Mouse (Mus musculus): Measurements from ENCODE around the gene Gm20388. TPM values are rescaled to one million over a fixed set of nuclear protein-coding genes. Genes with fewer than 3 reads are reported as not detected.

Gm20388 gene
- polyA plus RNA-seq, 1 experiment from 2014 or later, result 7.4 TPM

DNA sequence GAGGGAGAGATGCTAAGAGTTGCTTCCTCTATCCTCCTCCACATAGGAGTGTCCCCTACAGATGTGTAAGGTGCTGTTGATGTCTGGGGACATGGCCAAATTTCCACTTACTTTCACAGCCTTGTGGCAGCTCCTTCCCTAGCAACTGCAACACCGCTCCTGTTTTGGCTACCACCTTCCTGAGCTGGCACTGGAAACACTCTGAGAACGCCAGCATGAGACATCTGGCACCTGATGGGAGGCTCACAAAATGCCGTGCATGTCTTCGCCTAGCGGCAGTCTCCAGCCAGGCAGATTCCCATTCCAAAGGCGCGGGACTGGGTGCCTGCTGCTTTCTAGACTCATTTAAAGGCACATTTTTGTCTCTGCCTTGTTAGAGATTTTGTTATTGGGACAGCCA, 226.0 kb downstream of the Gm20388 start:
- Histone ChIP-seq H3K9me3 (replicated peaks; ENCODE audit: control insufficient read depth, low read length) (no peaks in the 10 kb centered on the region), H3K4me3 (replicated peaks; ENCODE audit: low read length) (no peak overlapping the region), H3K9ac (ENCODE audit: low read length) (no peak overlapping the region), H3K27me3 (ENCODE audit: control insufficient read depth, insufficient read depth, low read length) (no peaks in the 10 kb centered on the region), H3K36me3 (ENCODE audit: control insufficient read depth, insufficient read depth, low read length) (no peaks in the 10 kb centered on the region), H3K4me1 (ENCODE audit: control insufficient read depth, insufficient read depth, low read length) (0 out of 2 replicates have a peak, but pooled peaks cover 2% of the 10 kb centered on the region), H3K4me2 (ENCODE audit: low read depth, low read length) (no peak overlapping the region), H3K27ac (ENCODE audit: low read length) (no peak overlapping the region)
- no peak for ATAC-seq (ENCODE audit: insufficient read depth, low FRiP score)
- WGBS, result 61% methylated on average over 7 of the region's 7 CpGs

GRCm38 (mm10) chr8:120138958-120139357, 228.3 kb downstream of the Gm20388 start:
- ATAC-seq (ENCODE audit: insufficient read depth, low FRiP score), result no peak
- Histone ChIP-seq H3K9me3 (replicated peaks; ENCODE audit: control insufficient read depth, low read length) (no peaks in the 10 kb centered on the region), H3K27me3 (ENCODE audit: control insufficient read depth, insufficient read depth, low read length) (no peaks in the 10 kb centered on the region), H3K27ac (ENCODE audit: low read length) (no peak overlapping the region), H3K4me3 (replicated peaks; ENCODE audit: low read length) (no peak overlapping the region), H3K4me2 (ENCODE audit: low read depth, low read length) (no peak overlapping the region), H3K4me1 (ENCODE audit: control insufficient read depth, insufficient read depth, low read length) (0 out of 2 replicates have a peak, but pooled peaks cover 3% of the 10 kb centered on the region), H3K36me3 (ENCODE audit: control insufficient read depth, insufficient read depth, low read length) (no peaks in the 10 kb centered on the region), H3K9ac (ENCODE audit: low read length) (no peak overlapping the region)
- 79% methylated on average over 2 of the region's 2 CpGs for WGBS

GRCm38 (mm10) chr8:120140769-120141168, 230.1 kb downstream of the Gm20388 start:
- 0 out of 2 replicates have a peak, but pooled peaks cover 7% of the 10 kb centered on the region for H3K4me1 ChIP-seq (ENCODE audit: control insufficient read depth, insufficient read depth, low read length)
- peak overlapping the region; percentile 3; the same call in 1 of the 2 replicates for H3K9ac ChIP-seq (ENCODE audit: low read length)
- 54% methylated on average over 3 of the region's 3 CpGs for WGBS
- H3K9me3 ChIP-seq (replicated peaks; ENCODE audit: control insufficient read depth, low read length), result no peaks in the 10 kb centered on the region
- ATAC-seq (ENCODE audit: insufficient read depth, low FRiP score), result no peak
- no peaks in the 10 kb centered on the region; the same call in 1 of the 2 replicates for H3K36me3 ChIP-seq (ENCODE audit: control insufficient read depth, insufficient read depth, low read length)
- no peaks in the 10 kb centered on the region for H3K27me3 ChIP-seq (ENCODE audit: control insufficient read depth, insufficient read depth, low read length)
- no peak overlapping the region for H3K27ac ChIP-seq (ENCODE audit: low read length)
- no peak overlapping the region for H3K4me2 ChIP-seq (ENCODE audit: low read depth, low read length)
- no peak overlapping the region for H3K4me3 ChIP-seq (replicated peaks; ENCODE audit: low read length)

DNA sequence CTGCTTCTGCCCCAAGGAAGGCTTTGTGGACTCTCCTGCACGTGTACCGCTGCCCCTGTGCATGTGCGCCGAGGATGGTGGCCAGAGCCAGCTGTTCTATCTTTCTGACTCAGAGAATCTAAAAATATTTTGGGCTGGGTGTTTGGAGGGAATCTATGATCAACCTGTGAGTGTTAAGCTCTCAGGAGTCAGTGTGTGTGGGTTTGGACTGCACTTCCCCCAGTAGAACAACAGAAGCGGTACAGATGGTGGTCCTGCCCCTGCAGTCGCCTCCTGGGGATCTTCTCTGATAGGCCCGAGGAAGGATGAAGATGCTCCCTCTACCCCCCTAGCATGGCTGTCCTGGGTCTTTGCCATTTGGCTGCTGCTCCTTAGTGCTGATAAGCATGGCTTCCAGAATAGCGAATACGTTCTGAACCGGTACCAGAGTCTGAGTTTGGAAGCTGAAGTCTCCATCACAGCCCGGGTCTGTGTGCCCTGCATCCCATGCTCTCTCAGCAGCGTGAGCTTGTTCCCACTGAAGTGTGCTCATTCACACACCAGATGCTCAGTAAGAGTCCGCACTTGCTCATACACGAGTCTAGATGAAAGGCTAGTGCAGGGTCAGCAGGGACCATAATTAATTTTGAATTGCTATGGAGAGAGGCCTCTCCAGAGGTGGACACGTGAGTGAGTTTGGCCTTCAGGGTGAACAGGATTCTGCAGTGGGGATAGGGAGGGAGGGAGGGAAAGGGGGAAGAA, 233.4 kb downstream of the Gm20388 start:
- Histone ChIP-seq H3K36me3 (ENCODE audit: control insufficient read depth, insufficient read depth, low read length) (no peaks in the 10 kb centered on the region; the same call in 1 of the 2 replicates), H3K9me3 (replicated peaks; ENCODE audit: control insufficient read depth, low read length) (no peaks in the 10 kb centered on the region), H3K27ac (ENCODE audit: low read length) (no peak overlapping the region), H3K4me3 (replicated peaks; ENCODE audit: low read length) (no peak overlapping the region), H3K4me2 (ENCODE audit: low read depth, low read length) (no peak overlapping the region), H3K9ac (ENCODE audit: low read length) (no peak overlapping the region; the same call in 1 of the 2 replicates), H3K4me1 (ENCODE audit: control insufficient read depth, insufficient read depth, low read length) (0 out of 2 replicates have a peak, but pooled peaks cover 5% of the 10 kb centered on the region), H3K27me3 (ENCODE audit: control insufficient read depth, insufficient read depth, low read length) (no peaks in the 10 kb centered on the region)
- no peak for ATAC-seq (ENCODE audit: insufficient read depth, low FRiP score)
- 62% methylated on average over 15 of the region's 15 CpGs for WGBS

- Histone ChIP-seq H3K9ac (ENCODE audit: low read length) (no peak overlapping the region), H3K36me3 (ENCODE audit: control insufficient read depth, insufficient read depth, low read length) (no peaks in the 10 kb centered on the region; the same call in 1 of the 2 replicates), H3K27me3 (ENCODE audit: control insufficient read depth, insufficient read depth, low read length) (no peaks in the 10 kb centered on the region), H3K4me2 (ENCODE audit: low read depth, low read length) (no peak overlapping the region), H3K27ac (ENCODE audit: low read length) (no peak overlapping the region), H3K4me3 (replicated peaks; ENCODE audit: low read length) (no peak overlapping the region), H3K4me1 (ENCODE audit: control insufficient read depth, insufficient read depth, low read length) (0 out of 2 replicates have a peak, but pooled peaks cover 5% of the 10 kb centered on the region), H3K9me3 (replicated peaks; ENCODE audit: control insufficient read depth, low read length) (no peaks in the 10 kb centered on the region)
- WGBS, result 43% methylated on average over 12 of the region's 12 CpGs
- ATAC-seq (ENCODE audit: insufficient read depth, low FRiP score), result no peak
Observed at GRCm38 (mm10) chr8:120144652-120145301, 234.1 kb downstream of the Gm20388 start.

- no peak overlapping the region for H3K9ac ChIP-seq (ENCODE audit: low read length)
- H3K4me3 ChIP-seq (replicated peaks; ENCODE audit: low read length), result no peak overlapping the region
- H3K36me3 ChIP-seq (ENCODE audit: control insufficient read depth, insufficient read depth, low read length), result no peaks in the 10 kb centered on the region; the same call in 1 of the 2 replicates
- H3K4me2 ChIP-seq (ENCODE audit: low read depth, low read length), result no peak overlapping the region
- no peaks in the 10 kb centered on the region for H3K9me3 ChIP-seq (replicated peaks; ENCODE audit: control insufficient read depth, low read length)
- H3K27me3 ChIP-seq (ENCODE audit: control insufficient read depth, insufficient read depth, low read length), result no peaks in the 10 kb centered on the region
- no peak for ATAC-seq (ENCODE audit: insufficient read depth, low FRiP score)
- H3K27ac ChIP-seq (ENCODE audit: low read length), result no peak overlapping the region
- 0 out of 2 replicates have a peak, but pooled peaks cover 5% of the 10 kb centered on the region for H3K4me1 ChIP-seq (ENCODE audit: control insufficient read depth, insufficient read depth, low read length)
- 88% methylated on average over 1 of the region's 1 CpGs for WGBS
Observed at GRCm38 (mm10) chr8:120146051-120146450, 235.4 kb downstream of the Gm20388 start.

GRCm38 (mm10) chr8:120150028-120150427, 239.4 kb downstream of the Gm20388 start:
- ATAC-seq (ENCODE audit: insufficient read depth, low FRiP score), result no peak
- no peaks in the 10 kb centered on the region for H3K9me3 ChIP-seq (replicated peaks; ENCODE audit: control insufficient read depth, low read length)
- no peak overlapping the region for H3K4me3 ChIP-seq (replicated peaks; ENCODE audit: low read length)

GRCm38 (mm10) chr8:120151151-120151550, 240.5 kb downstream of the Gm20388 start:
- H3K4me3 ChIP-seq (replicated peaks; ENCODE audit: low read length), result no peak overlapping the region

More at GRCm38 (mm10) chr8:120150028-120150427, 239.4 kb downstream of the Gm20388 start:
- H3K4me1 ChIP-seq (ENCODE audit: control insufficient read depth, insufficient read depth, low read length), result peaks cover 5% of the 10 kb centered on the region; the same call in 1 of the 2 replicates
- no peak overlapping the region for H3K9ac ChIP-seq (ENCODE audit: low read length)
- no peak overlapping the region for H3K27ac ChIP-seq (ENCODE audit: low read length)
- no peaks in the 10 kb centered on the region for H3K27me3 ChIP-seq (ENCODE audit: control insufficient read depth, insufficient read depth, low read length)
- 57% methylated on average over 12 of the region's 12 CpGs for WGBS
- H3K36me3 ChIP-seq (ENCODE audit: control insufficient read depth, insufficient read depth, low read length), result no peaks in the 10 kb centered on the region; the same call in 1 of the 2 replicates
- H3K4me2 ChIP-seq (ENCODE audit: low read depth, low read length), result no peak overlapping the region

DNA sequence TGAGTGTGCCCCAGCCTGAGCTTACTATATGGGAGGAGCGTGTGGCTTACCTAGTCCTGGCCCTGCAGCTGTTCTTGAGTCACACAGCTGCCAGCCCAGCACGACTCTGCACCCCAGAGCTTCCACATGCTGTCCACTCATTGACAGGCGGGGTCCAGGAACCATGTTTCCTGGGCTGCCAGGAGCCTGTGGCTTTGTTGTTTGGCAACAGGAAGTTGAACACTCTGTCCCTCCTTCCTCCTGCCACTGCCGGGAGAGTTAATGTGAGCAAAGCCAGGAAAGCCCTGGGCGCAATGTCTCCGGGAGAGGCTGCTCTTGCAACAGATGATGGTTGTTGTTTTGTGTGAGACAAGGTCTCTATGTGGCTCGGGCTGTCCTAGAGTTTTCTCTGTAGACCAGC, 242.0 kb downstream of the Gm20388 start:
- H3K4me1 ChIP-seq (ENCODE audit: control insufficient read depth, insufficient read depth, low read length), result peaks cover 5% of the 10 kb centered on the region; the same call in 1 of the 2 replicates
- ATAC-seq (ENCODE audit: insufficient read depth, low FRiP score), result no peak
- H3K4me3 ChIP-seq (replicated peaks; ENCODE audit: low read length), result no peak overlapping the region
- H3K27me3 ChIP-seq (ENCODE audit: control insufficient read depth, insufficient read depth, low read length), result no peaks in the 10 kb centered on the region
- WGBS, result 46% methylated on average over 7 of the region's 7 CpGs
- H3K36me3 ChIP-seq (ENCODE audit: control insufficient read depth, insufficient read depth, low read length), result no peaks in the 10 kb centered on the region
- H3K9me3 ChIP-seq (replicated peaks; ENCODE audit: control insufficient read depth, low read length), result no peaks in the 10 kb centered on the region
- no peak overlapping the region; the same call in 1 of the 2 replicates for H3K9ac ChIP-seq (ENCODE audit: low read length)
- H3K27ac ChIP-seq (ENCODE audit: low read length), result no peak overlapping the region
- H3K4me2 ChIP-seq (ENCODE audit: low read depth, low read length), result no peak overlapping the region

More at GRCm38 (mm10) chr8:120151151-120151550, 240.5 kb downstream of the Gm20388 start:
- ATAC-seq (ENCODE audit: insufficient read depth, low FRiP score), result no peak
- H3K27me3 ChIP-seq (ENCODE audit: control insufficient read depth, insufficient read depth, low read length), result no peaks in the 10 kb centered on the region
- no peak overlapping the region for H3K9ac ChIP-seq (ENCODE audit: low read length)
- H3K4me1 ChIP-seq (ENCODE audit: control insufficient read depth, insufficient read depth, low read length), result peaks cover 5% of the 10 kb centered on the region; the same call in 1 of the 2 replicates
- no peaks in the 10 kb centered on the region for H3K9me3 ChIP-seq (replicated peaks; ENCODE audit: control insufficient read depth, low read length)
- H3K27ac ChIP-seq (ENCODE audit: low read length), result no peak overlapping the region
- H3K4me2 ChIP-seq (ENCODE audit: low read depth, low read length), result no peak overlapping the region
- H3K36me3 ChIP-seq (ENCODE audit: control insufficient read depth, insufficient read depth, low read length), result no peaks in the 10 kb centered on the region
- WGBS, result 68% methylated on average over 9 of the region's 9 CpGs
